Mouse (Mus musculus) hindbrain, embryonic 12.5 days (tissue): ENCODE results near the gene Krt80. TPM values are rescaled to one million over a fixed set of nuclear protein-coding genes. Genes with fewer than 3 reads are reported as not detected.

Experiments
- ATAC-seq: fragments of 200-750 bp; cut with Nextera tagmentation; 2 replicates; pipeline ENCODE4 v1.8.0; 2017; ENCODE audit warnings: moderate TSS enrichment; ENCODE audit not compliant: low FRiP score
- H3K27ac ChIP-seq: fragments of 300-500 bp; sonication (generic); 2 replicates; pipeline ENCODE4 v1.5.1; 2016; ENCODE audit warnings: mild to moderate bottlenecking
- H3K27me3 ChIP-seq: fragments of 300-500 bp; sonication (generic); 2 replicates; pipeline ENCODE4 v1.6.1; 2016; ENCODE audit warnings: mild to moderate bottlenecking
- H3K36me3 ChIP-seq: fragments of 300-500 bp; sonication (generic); 2 replicates; pipeline ENCODE4 v1.6.1; 2016; ENCODE audit warnings: mild to moderate bottlenecking
- H3K4me1 ChIP-seq: fragments of 300-500 bp; sonication (generic); 2 replicates; pipeline ENCODE4 v1.6.1; 2016
- H3K4me2 ChIP-seq: fragments of 300-500 bp; sonication (generic); replicated peaks from 2 replicates; pipeline ENCODE4 v1.6.1; 2016; ENCODE audit warnings: mild to moderate bottlenecking
- H3K4me3 ChIP-seq: fragments of 300-500 bp; sonication (generic); 2 replicates; pipeline ENCODE4 v1.5.1; 2016; ENCODE audit warnings: mild to moderate bottlenecking
- H3K9ac ChIP-seq: fragments of 300-500 bp; sonication (generic); 2 replicates; pipeline ENCODE4 v1.6.1; 2016; ENCODE audit warnings: mild to moderate bottlenecking, moderate library complexity
- H3K9me3 ChIP-seq: fragments of 300-500 bp; sonication (generic); replicated peaks from 2 replicates; pipeline ENCODE4 v1.6.1; 2016; ENCODE audit warnings: mild to moderate bottlenecking
- WGBS: fragments of 180-500 bp; shearing (Covaris S2); methylation state at CpG from one replicate; pipeline ENCODE4 v1.1.7; 2016; 5-methylcytosine and 5-hydroxymethylcytosine counted together
- polyA plus RNA-seq: library from polyadenylated mRNA; unstranded; fragments of >200 nt; fragmentation: Nextera tagmentation; extraction: Ambion mirVana; gene quantifications from 2 replicates; pipeline ENCODE4 v1.2.1, GENCODE M21; 2016

The Krt80 gene
- polyA plus RNA-seq, 1 experiment from 2014 or later, result 0.21 TPM

DNA sequence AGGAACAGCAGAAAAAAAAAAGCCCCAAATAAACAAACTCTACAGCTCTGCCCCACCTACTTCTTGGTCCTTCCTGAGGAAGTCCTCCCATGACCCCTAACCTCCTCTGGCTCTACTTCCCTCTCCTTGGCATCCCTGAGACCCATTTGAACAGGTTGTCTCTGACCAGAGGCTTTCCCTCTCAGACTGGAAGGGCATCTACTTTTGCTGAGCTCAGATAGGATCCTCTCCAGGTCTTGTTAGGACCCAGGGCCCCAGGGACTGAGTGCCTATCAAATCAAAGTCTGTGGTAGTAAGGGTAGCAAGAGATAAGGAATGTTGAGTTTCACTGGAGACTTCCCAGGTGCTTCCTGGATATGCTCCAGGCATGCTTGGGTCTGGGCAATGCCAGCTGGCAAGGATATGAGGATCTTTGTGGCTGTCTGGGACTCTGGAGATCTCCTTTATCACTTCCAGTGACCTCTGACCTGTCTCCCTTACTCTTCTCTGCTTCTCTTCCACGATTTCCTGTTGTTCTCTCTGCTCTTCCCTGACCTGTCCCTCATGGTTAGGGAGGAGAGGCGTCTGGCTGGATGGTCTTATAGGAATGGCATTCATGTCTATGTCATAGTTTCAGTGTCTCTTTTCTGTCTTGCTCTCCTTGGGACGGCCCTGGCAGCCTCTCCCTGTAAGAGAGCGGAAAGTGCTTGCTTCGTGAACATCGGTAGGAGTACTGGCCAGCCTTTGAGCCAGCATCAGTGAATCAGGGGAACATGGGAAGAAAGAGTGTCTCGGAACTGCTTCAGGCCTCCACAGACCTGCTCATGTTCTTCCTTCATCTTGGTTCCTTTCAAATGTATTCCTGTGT lies 2.4 kb upstream of the Krt80 start:
- Histone ChIP-seq H3K4me1 (peaks cover 12% of the 10 kb centered on the region), H3K27me3 (no peaks in the 10 kb centered on the region; the same call in 1 of the 2 replicates), H3K4me2 (no peak overlapping the region), H3K36me3 (no peaks in the 10 kb centered on the region), H3K9ac (no peak overlapping the region), H3K27ac (no peak overlapping the region), H3K4me3 (no peak overlapping the region), H3K9me3 (no peaks in the 10 kb centered on the region)
- no peak for ATAC-seq
- WGBS, result 68% methylated on average over 7 of the region's 7 CpGs

GRCm38 (mm10) chr15:101371141-101371985 lies 1.4 kb upstream of the Krt80 start:
- H3K4me2 ChIP-seq, result no peak overlapping the region
- no peaks in the 10 kb centered on the region for H3K36me3 ChIP-seq
- H3K9me3 ChIP-seq, result no peaks in the 10 kb centered on the region
- WGBS, result 72% methylated on average over 15 of the region's 15 CpGs
- H3K27me3 ChIP-seq, result no peaks in the 10 kb centered on the region; the same call in 1 of the 2 replicates
- ATAC-seq, result no peak
- no peak overlapping the region for H3K27ac ChIP-seq
- no peak overlapping the region for H3K9ac ChIP-seq
- no peak overlapping the region for H3K4me3 ChIP-seq
- H3K4me1 ChIP-seq, result peaks cover 12% of the 10 kb centered on the region

- Histone ChIP-seq H3K36me3 (no peaks in the 10 kb centered on the region), H3K27ac (no peak overlapping the region), H3K4me1 (no peaks in the 10 kb centered on the region; the same call in 1 of the 2 replicates), H3K4me3 (no peak overlapping the region), H3K4me2 (no peak overlapping the region), H3K27me3 (no peaks in the 10 kb centered on the region; the same call in 1 of the 2 replicates), H3K9ac (no peak overlapping the region), H3K9me3 (no peaks in the 10 kb centered on the region)
- 30% methylated on average over 12 of the region's 12 CpGs for WGBS
- ATAC-seq, result no peak
Measured at GRCm38 (mm10) chr15:101369382-101370100, 421 bp downstream of the Krt80 start.

DNA sequence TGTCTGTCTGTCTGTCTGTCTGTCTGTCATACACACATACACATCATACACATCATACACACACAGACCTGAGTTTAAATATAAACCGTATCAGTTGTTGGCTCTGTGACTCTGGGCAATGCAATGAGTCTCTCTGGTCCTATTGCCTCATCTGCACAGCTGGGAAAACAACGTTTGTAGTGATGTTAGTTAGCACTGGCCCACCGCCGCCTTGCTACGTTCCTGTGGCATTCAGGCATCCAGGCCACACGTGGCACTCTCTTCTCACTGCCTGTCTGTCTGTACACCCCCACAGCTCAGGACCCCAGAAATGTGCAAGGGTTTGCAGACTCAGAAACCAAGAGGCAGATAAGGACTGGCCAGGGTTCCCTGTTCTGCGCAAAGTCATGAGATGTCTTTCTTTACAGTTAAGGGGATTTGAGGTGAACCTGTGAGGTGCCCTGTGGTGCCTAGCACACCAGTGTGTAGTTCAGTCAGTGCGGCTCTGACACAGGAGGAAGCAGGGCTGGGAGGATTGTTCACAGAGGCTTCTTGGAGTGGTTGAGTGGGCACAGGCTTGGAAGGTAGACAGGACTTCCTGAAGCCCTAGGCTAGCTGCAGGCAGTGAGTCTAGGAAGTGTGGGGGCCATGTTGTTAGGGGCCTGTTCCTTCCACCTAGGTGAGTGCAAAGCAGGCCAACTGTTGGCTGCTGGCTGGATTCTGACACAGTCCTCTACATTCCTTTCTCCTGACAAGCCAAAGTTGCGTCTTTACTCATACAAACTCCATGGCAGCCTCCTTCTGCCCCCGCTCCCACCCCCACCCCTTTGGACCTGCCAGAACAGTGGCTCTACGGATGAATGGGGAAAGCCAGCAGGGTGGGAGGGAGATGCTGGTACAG lies 1.2 kb downstream of the Krt80 start:
- Histone ChIP-seq H3K4me2 (no peak overlapping the region), H3K4me3 (no peak overlapping the region), H3K9ac (no peak overlapping the region), H3K27me3 (no peaks in the 10 kb centered on the region; the same call in 1 of the 2 replicates), H3K4me1 (no peaks in the 10 kb centered on the region; the same call in 1 of the 2 replicates), H3K27ac (no peak overlapping the region), H3K9me3 (no peaks in the 10 kb centered on the region), H3K36me3 (no peaks in the 10 kb centered on the region)
- WGBS, result 68% methylated on average over 11 of the region's 11 CpGs
- no peak for ATAC-seq

GRCm38 (mm10) chr15:101368015-101368414 lies 1.9 kb downstream of the Krt80 start:
- 87% methylated on average over 6 of the region's 6 CpGs for WGBS
- no peaks in the 10 kb centered on the region; the same call in 1 of the 2 replicates for H3K4me1 ChIP-seq
- no peak overlapping the region for H3K27ac ChIP-seq
- H3K36me3 ChIP-seq, result no peaks in the 10 kb centered on the region
- no peak overlapping the region for H3K9ac ChIP-seq
- H3K4me2 ChIP-seq, result no peak overlapping the region
- no peaks in the 10 kb centered on the region for H3K9me3 ChIP-seq
- ATAC-seq, result no peak
- H3K27me3 ChIP-seq, result no peaks in the 10 kb centered on the region; the same call in 1 of the 2 replicates
- H3K4me3 ChIP-seq, result no peak overlapping the region

- H3K36me3 ChIP-seq, result no peaks in the 10 kb centered on the region
- no peak overlapping the region for H3K4me3 ChIP-seq
- ATAC-seq, result no peak
- no peak overlapping the region for H3K9ac ChIP-seq
- H3K27me3 ChIP-seq, result no peaks in the 10 kb centered on the region
- H3K9me3 ChIP-seq, result no peaks in the 10 kb centered on the region
- H3K4me1 ChIP-seq, result no peaks in the 10 kb centered on the region; the same call in 1 of the 2 replicates
- WGBS, result 68% methylated on average over 8 of the region's 8 CpGs
- H3K4me2 ChIP-seq, result no peak overlapping the region
- H3K27ac ChIP-seq, result no peak overlapping the region
Measured at GRCm38 (mm10) chr15:101367497-101367896, 2.5 kb downstream of the Krt80 start.

GRCm38 (mm10) chr15:101366926-101367325 lies 3.0 kb downstream of the Krt80 start:
- no peaks in the 10 kb centered on the region for H3K9me3 ChIP-seq
- no peaks in the 10 kb centered on the region for H3K27me3 ChIP-seq
- WGBS, result 52% methylated on average over 2 of the region's 2 CpGs
- ATAC-seq, result no peak
- H3K27ac ChIP-seq, result no peak overlapping the region
- H3K4me2 ChIP-seq, result no peak overlapping the region
- H3K36me3 ChIP-seq, result no peaks in the 10 kb centered on the region
- H3K9ac ChIP-seq, result no peak overlapping the region
- H3K4me3 ChIP-seq, result no peak overlapping the region
- H3K4me1 ChIP-seq, result no peaks in the 10 kb centered on the region; the same call in 1 of the 2 replicates

DNA sequence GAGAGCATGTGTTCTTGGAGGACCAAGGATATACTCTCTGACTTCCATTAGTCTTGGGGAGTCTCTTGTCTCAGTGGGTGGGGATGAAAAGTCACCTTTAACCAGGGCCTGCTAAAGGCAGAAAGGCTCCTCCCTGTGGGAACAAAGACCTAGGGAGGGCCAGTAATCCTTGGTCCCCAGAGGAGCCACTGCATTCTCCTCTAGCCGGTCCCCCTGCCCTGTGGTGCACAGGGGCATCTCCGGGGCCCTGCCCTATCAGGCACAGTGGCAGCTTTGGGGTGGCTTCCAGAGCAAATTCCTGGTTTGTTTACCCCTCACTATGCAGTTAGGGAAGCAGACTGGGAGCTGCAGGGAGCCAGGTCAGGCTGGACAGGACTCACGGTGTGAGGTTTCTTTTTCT lies 3.5 kb downstream of the Krt80 start:
- ATAC-seq, result no peak
- 31% methylated on average over 3 of the region's 3 CpGs for WGBS

DNA sequence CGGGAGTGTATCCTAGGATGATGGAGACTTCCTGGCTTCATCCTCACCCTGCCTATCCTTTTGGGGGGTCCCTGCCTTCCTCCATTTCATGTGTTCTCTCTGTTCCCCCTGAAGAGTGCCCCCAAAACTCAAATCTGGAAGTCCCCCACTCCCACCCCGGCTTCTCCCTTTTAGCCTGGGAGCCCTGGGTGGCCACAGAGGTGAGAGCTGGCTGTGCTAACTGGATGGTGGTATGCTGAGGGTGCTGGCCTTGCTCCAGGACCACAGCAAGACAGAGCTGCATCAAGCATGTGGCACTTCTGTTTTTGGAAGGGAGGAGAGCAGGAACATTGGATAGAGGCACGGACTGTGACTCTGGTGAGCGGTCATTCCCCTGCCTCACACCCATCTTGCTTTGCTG lies 4.2 kb downstream of the Krt80 start:
- H3K4me2 ChIP-seq, result no peak overlapping the region
- WGBS, result 72% methylated on average over 4 of the region's 4 CpGs
- no peak overlapping the region for H3K9ac ChIP-seq
- H3K36me3 ChIP-seq, result no peaks in the 10 kb centered on the region
- no peak overlapping the region for H3K27ac ChIP-seq
- no peak overlapping the region for H3K4me3 ChIP-seq
- H3K4me1 ChIP-seq, result no peaks in the 10 kb centered on the region; the same call in 1 of the 2 replicates
- no peaks in the 10 kb centered on the region for H3K9me3 ChIP-seq
- H3K27me3 ChIP-seq, result no peaks in the 10 kb centered on the region
- ATAC-seq, result no peak

More for the DNA sequence above, 3.5 kb downstream of the Krt80 start:
- Histone ChIP-seq H3K4me3 (no peak overlapping the region), H3K9ac (no peak overlapping the region), H3K4me2 (no peak overlapping the region), H3K36me3 (no peaks in the 10 kb centered on the region), H3K4me1 (no peaks in the 10 kb centered on the region; the same call in 1 of the 2 replicates), H3K27me3 (no peaks in the 10 kb centered on the region), H3K9me3 (no peaks in the 10 kb centered on the region), H3K27ac (no peak overlapping the region)

- no peak overlapping the region for H3K9ac ChIP-seq
- H3K4me1 ChIP-seq, result no peaks in the 10 kb centered on the region; the same call in 1 of the 2 replicates
- no peak for ATAC-seq
- H3K4me2 ChIP-seq, result no peak overlapping the region
- H3K27ac ChIP-seq, result no peak overlapping the region
- H3K36me3 ChIP-seq, result no peaks in the 10 kb centered on the region
- WGBS, result 71% methylated on average over 7 of the region's 7 CpGs
- no peaks in the 10 kb centered on the region for H3K9me3 ChIP-seq
- H3K27me3 ChIP-seq, result no peaks in the 10 kb centered on the region
- H3K4me3 ChIP-seq, result no peak overlapping the region
Measured at GRCm38 (mm10) chr15:101364891-101365671, 4.9 kb downstream of the Krt80 start.

- H3K36me3 ChIP-seq, result no peaks in the 10 kb centered on the region
- no peak overlapping the region for H3K4me3 ChIP-seq
- H3K9ac ChIP-seq, result no peak overlapping the region
- H3K27ac ChIP-seq, result no peak overlapping the region
- 72% methylated on average over 6 of the region's 6 CpGs for WGBS
- H3K4me1 ChIP-seq, result no peaks in the 10 kb centered on the region
- H3K9me3 ChIP-seq, result no peaks in the 10 kb centered on the region
- no peak overlapping the region for H3K4me2 ChIP-seq
- H3K27me3 ChIP-seq, result no peaks in the 10 kb centered on the region
- no peak for ATAC-seq
Measured at GRCm38 (mm10) chr15:101364425-101364824, 5.5 kb downstream of the Krt80 start.
